Mouse (Mus musculus): ENCODE measurements around the gene Vmn2r113.
"Not testable (repeated sequence)": the region's sequence is repeated elsewhere in the genome, so short reads cannot be mapped to it uniquely, and the experiment has no call there.

The Vmn2r113 gene

DNA sequence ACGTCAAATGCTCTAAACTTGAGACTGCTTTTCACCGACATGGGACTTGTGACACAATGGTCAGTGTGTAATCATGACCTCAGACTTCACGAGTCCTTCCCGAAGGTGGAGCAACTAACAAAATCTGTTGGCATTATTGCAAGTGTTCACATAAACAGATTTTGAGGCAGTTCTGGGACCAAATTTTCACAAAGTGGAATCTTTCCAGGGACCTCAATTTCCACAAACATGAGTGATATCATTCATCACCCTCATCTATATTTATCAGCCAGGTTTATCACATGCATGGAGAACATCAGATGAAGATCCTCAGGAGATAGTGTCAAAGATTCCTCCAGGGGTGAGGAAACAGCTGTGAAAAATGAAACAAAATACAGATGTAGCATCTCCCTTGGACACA lies at the start of gene Vmn2r113:
Gene Vmn2r113, plus strand, starts transcription at position 301 of the 400 bp plus-strand sequence.
- in situ Hi-C loops (cut with MboI, MseI), result not testable (repeated sequence)
